Mouse (Mus musculus): Measurements from ENCODE around the gene Clec9a.

The Clec9a gene

DNA sequence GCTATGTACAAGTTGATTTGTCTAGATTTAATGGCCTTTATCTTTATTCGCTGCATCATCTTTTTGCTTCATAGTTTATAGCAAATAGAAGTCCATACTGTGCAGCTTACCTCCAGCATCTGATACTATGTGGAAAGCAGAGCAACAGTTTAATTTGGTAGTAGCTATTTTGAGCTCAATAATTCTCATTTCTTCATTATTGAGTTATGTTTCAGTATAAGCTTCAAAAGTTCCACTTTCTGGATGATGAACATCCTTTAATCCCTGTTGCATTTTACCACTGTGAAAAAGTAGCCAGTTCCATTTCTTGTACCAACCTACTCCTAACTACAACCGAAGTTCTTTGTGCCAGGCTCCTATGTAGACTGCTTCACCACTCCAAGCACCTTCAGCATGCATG is at the start of gene Clec9a:
TSS of gene Clec9a (plus strand) at position 301 of the 400 bp plus-strand sequence.
- no peak for DNase-seq

DNA sequence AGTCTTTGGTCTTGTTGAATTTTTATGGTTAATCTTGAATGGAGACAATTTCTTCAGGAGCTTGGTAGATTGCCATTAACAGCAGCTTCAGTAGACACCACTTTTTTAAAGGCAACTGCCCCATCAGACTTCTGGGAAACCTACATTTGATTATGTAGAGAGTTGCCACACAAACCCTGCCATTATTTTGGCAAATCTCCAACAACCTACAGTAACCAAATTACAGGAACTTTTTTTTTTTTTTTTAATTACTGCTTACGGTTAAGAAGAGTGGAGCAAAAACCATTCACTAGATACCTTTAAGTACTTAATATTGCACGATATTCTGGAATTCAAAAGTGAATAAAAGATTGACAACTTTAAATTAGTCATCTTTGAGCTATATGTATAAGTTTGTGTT is 49.1 kb upstream of the Clec9a start:
- no peak for DNase-seq

DNA sequence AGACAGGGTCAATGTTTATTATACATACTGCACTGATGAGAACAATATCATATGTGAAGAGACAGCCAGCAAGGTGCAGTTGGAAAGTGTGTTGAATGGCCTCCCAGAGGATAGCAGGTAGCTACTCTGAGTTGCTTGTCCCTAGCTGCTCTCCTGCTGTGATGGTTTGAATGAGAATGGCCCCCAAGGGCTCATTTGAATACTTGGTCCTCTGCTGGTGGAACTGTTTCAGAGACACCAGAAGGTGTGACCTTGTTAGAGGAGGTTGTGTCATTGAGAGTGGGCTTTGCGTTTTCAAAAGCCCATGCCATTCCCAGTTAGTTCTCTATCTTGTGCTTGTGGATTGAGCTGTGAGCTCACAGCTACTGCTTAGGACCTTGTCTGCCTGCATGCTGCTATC is 44.7 kb upstream of the Clec9a start:
- no peak for DNase-seq

DNA sequence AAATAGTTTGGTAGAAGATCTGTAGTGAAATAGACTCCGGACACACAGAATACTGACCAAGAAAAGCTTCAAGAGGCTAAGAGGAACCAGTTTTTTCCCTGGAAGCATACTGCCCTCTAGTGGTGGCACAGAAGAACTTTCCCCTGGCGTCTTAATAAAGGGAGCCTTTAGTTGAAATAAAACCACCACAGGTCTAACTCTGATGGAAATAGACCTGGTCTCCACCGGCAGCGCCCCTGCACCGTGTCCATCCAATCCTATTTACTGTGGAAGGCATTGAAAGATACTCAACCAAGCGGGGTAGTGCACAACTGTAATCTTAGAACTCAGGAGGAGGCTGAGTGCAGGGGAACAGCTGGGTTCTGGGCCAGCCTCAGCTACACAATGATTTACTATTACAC is 42.7 kb upstream of the Clec9a start:
- peak; percentile 16 for DNase-seq

DNA sequence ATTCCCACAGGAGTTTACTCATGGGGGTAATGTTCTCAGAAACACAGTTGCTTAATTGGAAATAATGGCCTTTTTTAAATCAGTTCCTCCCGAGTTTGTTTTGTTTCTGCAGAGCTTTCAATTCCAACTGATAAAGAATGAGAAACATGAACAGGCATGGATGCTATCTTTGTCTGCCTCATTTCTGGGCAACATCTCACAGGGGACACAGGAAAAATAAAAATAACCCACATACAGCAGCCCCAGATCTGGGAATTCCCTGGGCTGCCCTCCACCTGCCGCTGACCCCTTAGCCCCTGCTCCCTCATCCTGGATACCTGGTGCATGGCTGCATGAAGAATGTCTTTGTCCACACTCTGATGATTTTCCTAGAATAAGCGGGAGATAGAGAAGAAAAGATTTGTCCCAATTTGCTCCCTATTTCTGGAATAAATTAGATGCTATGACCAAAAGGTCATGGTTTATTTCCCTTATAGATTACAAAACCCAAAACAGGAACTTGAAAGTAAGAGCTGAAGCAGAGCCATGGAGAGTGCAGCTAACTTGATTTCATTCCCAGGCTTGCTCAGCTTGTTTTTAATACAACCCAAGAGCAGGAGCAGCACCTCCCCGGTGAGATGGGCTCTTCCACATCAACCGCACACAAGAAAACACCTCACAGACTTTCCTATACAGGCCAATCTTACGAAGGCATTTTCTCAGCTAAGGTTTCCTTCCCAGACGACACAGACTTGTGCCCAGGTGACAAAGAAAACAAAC is 39.1 kb upstream of the Clec9a start:
- no peak for DNase-seq

GRCm38 (mm10) chr6:129374937-129375471 is 33.7 kb upstream of the Clec9a start:
- DNase-seq: no peak

DNA sequence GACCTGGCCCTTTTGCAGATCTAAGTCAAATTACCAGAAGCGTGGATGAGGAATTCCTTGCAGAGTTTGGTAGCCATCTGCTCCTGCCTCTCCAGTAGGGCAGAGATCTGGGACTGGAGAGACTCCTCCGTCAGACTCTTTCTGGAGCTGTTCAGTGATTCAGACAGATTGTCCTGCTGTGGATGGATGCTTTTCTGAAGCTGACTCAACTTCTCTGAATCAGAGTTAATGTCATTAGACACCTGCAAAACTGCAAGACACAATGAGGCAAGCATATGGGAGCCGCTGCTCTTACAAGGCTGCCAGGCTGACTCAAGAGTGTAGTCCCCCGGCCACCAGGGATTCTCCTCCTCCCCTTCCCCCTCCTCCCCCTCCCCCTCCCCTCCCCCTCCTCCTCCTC is 28.2 kb upstream of the Clec9a start:
- no peak for DNase-seq

DNA sequence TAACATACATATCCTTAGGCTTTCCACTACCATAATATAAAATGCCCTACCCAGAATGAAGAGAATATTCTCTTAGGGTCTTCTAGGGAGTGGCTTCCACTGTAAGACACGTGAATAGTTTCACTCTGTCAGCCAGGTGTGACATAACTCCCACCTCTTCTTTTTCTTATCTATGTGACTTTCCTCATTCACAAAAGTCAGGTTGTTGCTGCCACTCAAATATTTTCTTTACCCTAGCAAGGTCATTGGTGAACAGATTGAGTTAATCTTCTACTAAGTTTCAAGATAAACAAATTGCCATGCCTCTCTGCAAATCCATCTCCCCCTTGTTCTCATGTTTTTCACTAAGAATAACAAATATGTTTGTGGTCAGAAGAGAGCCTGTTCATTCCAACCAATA is 26.9 kb upstream of the Clec9a start:
- DNase-seq: no peak

GRCm38 (mm10) chr6:129383466-129383865 is 25.2 kb upstream of the Clec9a start:
- no peak for DNase-seq

DNA sequence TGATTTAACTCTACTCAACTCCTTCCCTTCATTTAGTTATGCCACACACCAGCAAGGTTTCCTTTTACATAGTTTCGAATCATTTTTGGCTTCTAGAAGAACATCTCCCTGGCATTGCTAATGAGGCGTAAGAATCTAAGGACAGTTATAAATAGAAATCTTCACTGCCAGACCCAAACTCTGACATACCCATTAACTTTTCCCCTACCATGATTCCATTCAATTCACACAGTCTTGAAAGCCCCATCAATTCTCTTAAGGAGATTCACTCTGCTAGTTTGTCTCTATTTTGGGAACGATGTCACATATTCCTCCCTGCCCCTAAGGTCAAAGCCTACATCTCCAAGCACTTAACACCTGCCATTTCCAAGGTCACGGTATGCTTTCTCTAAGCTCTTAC is 23.7 kb upstream of the Clec9a start:
- DNase-seq: no peak

GRCm38 (mm10) chr6:129385774-129386173 is 22.9 kb upstream of the Clec9a start, which contains the start of gene Clec12b:
Gene Clec12b, minus strand, starts transcription at chr6:129385874.
- no peak for DNase-seq

DNA sequence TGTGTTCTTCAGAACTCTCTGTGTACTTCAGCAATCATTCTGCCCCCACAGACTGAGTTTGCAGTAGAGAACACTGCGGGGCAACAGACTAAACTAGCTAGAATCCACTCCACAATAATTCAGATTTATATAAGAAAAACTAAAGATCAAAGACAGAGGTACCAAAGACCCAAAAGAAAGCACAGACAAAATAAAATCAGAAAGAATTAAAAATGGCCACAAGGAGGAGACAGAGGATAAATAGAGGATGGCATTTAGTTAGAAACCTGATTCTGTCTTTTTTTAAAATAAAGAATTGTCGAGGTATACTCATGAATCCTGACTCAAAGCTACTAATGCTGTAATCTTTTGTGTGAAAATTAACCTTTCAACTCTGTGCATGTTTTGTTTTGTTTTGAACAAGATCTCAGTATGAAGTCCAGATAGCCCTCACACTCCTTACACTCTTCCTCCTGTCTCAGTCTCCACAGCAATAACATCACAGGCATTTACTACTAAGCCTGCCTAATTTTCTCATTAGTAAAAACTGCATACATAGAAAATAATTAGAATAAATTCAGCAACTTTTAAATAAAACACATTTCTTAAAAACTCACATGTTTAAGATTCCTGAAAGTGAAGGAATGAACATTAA is 15.5 kb upstream of the Clec9a start:
- DNase-seq: no peak

GRCm38 (mm10) chr6:129393732-129394131 is 14.9 kb upstream of the Clec9a start:
- DNase-seq: no peak

GRCm38 (mm10) chr6:129396997-129397396 is 11.7 kb upstream of the Clec9a start, which contains the start of gene Clec1b:
Gene Clec1b, plus strand, starts transcription at chr6:129397297.
- no peak for DNase-seq

DNA sequence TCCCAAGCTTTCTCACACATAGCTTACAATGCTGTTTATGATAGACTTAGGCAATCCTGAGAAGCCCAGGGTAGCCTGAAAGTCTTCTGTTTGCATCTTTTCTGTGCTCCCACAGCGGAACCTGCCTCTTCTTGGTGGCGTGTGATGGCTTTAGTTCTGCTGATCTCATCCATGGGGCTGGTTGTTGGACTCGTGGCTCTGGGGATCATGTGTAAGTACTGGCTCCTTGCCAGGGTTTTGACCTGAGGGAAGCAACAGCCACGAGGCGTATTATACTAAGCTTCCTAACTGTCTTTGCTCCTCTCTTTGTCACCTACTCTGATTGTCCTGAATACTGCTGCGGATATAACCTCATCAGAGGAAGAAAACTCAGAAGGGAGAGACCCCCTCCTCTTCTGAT is 8.7 kb upstream of the Clec9a start:
- DNase-seq: no peak

DNA sequence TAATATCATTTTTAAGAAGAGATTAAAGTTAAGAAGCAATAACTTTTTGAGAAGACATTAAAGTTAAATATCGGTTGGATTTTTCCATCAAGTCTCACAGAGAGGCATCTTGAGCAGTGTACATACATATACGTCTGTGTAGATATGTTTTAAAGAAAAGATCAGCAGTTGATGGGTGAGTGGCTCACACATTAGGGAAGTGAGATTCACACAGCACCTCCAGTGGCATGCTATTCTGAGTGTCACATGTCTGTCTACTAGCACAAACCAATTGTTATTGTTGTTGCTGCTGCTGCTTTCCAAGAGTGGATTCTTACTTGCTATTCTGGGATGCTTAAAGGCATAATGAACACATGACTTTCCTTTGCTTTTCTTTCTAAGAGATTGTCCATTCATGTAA is 6.3 kb upstream of the Clec9a start:
- DNase-seq: no peak

GRCm38 (mm10) chr6:129403391-129403790 is 5.3 kb upstream of the Clec9a start:
- DNase-seq: no peak

GRCm38 (mm10) chr6:129405999-129406398 is 2.7 kb upstream of the Clec9a start:
- DNase-seq: no peak

DNA sequence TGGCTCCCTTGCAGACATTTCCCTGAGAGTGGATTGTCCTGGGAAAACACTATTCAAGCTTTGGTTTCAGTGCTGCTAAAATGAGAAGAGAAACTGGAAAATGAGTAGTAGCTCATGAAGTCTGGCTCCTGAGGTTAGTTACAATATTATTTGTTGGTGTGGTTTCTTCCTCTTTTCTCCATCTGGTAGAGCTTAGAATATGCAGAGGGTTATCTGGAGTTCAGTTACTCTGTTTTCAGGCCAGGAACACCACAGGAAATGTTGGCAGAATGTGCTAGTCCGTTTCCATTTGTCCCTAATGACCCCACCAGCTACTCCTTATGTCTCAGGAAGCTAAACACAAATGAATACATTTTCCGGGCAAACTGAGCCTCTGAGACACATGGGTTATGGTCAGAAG is 1.3 kb upstream of the Clec9a start:
- no peak for DNase-seq

- no peak for DNase-seq
Observed at GRCm38 (mm10) chr6:129414177-129414576, 5.5 kb downstream of the Clec9a start.

DNA sequence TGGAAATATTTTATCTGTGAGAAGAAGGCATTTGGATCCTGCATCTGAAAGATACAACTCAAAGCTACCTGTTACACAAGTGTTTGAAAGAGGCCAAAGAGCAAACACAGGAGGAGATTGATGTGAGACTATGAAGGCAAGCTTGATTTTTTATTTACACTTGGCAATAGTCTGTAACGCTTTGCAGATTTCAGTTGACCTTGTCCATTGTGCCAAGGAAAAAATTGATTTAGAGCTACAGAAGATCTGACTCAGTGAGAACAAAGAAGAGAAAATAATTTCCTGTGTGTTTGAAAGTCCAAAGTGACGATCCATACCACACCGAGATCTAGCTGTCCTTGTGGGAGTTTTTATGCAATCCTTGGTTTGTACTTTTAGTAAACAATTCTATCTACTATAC is 13.6 kb downstream of the Clec9a start:
- DNase-seq: no peak

DNA sequence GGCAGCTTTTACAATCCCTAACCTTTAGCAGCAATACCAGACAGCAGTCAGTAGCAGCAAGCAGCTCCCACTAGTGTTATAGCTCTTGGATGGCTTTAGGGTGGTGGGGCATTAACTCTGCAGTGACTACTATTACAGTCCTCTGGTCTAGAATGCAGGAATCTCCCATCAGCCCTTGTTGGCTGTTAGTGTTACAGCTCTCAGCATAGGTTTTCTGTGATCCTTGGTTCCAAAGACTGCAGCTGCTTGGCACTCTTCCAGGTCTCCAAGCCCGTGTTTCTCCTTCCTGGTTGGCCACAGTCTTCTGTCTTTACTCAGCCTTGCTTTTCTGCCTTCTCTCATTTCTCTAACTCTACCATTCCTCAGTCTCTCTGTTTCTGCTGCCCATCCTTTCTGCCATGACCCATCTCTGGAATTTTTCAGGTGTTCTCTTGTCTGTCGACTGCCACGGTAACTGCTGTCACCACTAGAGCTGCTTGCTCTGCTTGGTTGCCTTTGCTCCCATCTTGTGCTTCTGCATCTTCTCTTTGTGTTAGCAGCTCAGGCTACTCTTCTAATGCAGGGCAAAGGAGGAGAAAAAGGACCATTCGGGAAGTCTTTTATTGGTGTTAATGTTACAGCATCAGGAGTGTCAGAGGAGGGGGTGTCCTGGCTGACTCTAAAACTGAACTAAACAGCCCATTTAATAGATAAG is 14.5 kb downstream of the Clec9a start:
- DNase-seq: peak; percentile 3

GRCm38 (mm10) chr6:129423734-129424072 is 15.0 kb downstream of the Clec9a start:
- peak; percentile 61 for DNase-seq

DNA sequence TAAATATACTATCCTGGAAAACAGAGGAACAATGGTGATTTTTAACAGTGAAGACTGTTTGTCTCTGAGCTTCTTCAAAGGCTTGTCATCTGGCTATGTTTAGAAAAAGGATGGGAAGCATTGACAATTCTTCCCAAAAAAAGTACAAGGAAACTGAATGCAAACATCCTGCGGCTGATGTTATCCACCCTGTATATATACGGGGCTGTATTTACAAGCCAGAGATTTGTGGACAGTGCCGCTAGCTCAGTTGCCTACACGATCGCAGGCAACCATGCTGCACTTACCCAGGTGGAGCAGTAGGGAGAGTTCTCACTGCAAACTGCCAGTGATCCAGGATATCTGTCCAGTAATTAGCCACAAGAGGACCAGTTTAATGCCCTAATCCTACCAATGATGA is 16.6 kb downstream of the Clec9a start:
- DNase-seq: no peak

All from right cerebral cortex, postnatal 4 days (tissue).